Mouse (Mus musculus) spleen, postnatal 4 days (tissue): Measurements from ENCODE around the gene Copz2.
"Not testable (repeated sequence)": the region's sequence is repeated elsewhere in the genome, so short reads cannot be mapped to it uniquely, and the experiment has no call there.

Experiments
- DNase-seq, 2 experiments: peaks; one replicate each; pipeline ENCODE4 v3.0.0; 2022; ENCODE audit warnings: low spot score in 2 of 2

Copz2 gene

DNA sequence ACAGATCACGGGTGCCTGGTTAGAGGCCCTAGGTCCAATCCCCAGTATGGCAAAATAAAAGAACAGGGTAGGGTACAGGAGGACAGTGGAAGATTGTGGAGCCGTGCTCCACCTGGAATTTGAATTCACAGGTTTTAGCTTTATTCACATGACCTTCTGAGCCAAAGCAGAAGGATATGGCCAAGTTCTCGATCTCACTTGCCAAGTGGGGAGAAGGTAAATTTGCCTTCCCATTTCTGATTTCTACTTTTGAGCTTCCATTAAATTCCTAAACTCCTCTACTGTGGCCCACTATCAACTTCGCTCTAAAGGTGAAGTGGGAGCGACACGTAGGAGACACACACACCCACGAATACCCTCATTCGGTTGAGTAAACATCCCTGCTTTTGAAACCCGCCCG, 20.8 kb upstream of the Copz2 start:
- no peak for DNase-seq

DNA sequence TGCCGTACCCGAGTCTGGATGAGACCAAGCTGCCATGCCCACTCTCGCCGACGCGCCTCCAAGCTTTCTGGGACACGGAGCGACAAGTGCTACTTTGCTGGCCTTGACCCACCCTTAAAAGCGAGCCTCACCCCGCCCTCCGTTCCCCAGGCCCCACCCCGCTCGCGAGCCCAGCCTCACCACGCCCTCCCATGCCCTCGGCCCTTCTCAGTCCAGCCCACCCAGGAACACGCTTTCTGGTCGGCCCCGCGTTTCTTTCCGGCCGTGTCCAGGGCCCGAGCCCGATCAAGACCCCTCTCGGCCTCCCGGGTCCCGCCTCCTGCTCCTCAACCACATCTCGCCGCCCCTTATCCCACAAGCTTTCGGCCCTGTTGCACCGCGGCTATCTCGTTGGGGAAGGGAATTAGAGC, 20.3 kb upstream of the Copz2 start:
- peak; percentile 92 to 94 for DNase-seq

GRCm38 (mm10) chr11:96829813-96830538, 19.7 kb upstream of the Copz2 start, which contains the start of gene Nfe2l1:
Gene Nfe2l1 (minus strand): TSS chr11:96829968.
- DNase-seq, result peak; percentile 96 to 97

GRCm38 (mm10) chr11:96830539-96831216, 19.0 kb upstream of the Copz2 start:
- DNase-seq, result no peak

DNA sequence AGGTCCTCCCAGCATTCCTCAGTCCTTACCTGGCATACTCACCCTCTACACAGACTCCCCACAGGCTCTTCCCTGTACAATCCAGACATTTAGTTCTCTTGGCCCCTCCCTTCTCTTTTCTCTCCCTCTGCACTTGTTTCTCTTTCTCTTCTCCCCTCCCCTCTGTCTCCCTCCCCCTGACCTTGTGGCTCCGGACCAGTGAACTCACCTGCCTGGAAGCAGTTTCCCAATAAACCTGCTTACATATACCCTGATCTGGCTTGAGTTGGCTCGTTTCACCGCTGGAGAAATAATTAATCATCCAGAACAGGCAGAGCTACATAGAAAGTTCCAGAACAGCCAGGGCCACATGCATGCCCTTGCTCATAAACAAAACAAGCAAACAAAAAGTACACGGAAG, 18.2 kb upstream of the Copz2 start:
- DNase-seq, result no peak

GRCm38 (mm10) chr11:96832541-96832940, 17.1 kb upstream of the Copz2 start:
- no peak for DNase-seq

GRCm38 (mm10) chr11:96832973-96833372, 16.7 kb upstream of the Copz2 start:
- no peak for DNase-seq

DNA sequence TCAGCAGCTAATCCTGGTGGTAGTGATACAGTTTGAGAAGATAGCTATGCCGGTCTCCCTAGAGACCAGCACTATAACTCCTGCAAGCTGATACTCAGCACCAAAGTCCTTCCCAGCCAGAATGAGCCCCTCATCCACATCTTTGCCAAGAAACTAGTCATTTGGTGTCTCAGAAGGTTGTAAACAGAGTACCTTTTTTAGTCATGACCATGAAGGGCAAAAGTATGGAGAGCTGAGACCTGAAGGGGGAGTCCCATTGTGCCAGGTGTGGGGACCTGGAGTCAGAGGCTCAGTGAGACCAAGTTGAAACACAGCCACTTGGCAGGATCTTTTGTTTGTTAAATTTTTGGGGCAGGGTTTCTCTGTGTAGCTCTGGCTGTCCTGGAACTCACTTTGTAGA, 15.5 kb upstream of the Copz2 start:
- no peak for DNase-seq

DNA sequence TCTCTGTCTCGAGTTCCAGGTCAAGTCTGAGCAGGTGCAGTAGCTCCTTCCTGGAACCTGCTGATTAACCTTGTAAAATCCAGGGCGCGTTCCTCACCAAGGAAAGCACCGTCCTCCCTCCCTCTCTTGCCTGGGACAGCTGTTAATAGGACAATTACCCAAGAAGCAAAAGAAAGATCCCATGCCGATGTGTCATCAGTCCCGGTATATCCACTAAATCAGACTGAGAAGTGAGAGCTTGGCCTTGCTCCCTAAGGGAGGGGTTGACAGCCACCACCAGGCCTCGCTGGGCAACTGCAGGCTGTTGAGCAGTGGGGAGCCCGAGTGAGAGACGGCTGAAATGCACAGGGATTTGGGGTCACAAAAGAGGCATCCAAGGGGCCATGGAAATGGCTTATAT, 12.4 kb upstream of the Copz2 start:
- DNase-seq, result no peak

- no peak for DNase-seq
These were observed 11.3 kb upstream of the Copz2 start for GRCm38 (mm10) chr11:96838341-96838740.

DNA sequence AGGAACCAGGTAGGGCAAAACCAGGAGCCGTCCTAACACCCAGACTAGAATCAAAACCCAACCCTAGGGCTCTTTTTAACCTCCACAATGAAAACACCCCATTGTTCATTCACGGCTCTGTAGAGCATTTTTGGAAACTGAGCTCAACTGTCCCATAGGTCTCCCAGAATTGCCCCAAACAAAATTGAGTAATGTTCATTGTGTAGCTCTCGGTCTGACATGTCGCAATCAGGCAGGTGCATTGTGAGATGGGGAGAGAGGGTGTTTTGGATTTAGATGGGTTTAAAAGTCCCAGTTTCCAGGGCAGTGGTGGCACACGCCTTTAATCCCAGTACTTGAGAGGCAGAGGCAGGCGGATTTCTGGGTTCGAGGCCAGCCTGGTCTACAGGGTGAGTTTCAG, 10.2 kb upstream of the Copz2 start:
- no peak for DNase-seq

DNA sequence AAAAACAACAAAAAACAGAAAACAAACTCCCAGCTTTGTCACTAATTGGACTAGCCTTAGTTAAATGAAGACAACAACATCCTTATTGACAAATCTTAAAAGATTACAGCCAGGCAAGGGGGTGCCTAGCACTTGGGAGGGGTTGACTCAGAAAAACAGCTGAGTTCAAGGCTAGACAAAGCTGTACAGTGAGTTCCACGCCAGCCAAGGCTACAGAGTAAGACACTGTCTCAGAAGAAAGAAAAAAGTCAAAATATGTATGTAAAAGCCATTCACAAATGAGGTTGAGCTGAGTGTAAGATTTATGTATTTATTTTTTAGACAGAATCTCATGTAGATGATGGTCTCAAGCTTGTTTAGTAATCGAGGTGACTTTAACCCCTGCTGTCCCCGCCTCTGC, 9.8 kb upstream of the Copz2 start:
- DNase-seq, result no peak

DNA sequence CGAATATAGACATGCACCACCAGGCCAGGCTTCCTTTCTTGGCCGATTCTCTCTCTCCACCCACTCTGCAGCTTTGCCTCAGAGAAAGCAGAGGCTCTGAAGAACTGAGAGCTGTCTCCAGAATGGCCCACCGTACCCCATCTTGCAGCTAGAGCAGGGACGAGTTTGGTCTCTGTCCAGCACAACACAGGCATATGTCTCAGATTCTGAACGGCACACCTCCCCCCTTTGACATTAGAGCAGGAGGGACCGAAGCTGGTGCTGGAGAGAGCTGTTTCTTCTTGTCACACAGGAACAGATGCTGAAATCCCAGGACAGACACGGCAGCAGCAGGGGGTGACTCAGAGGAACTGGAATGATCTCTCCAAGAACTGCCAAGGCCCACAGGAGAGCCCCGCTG, 9.4 kb upstream of the Copz2 start:
- DNase-seq, result no peak

DNA sequence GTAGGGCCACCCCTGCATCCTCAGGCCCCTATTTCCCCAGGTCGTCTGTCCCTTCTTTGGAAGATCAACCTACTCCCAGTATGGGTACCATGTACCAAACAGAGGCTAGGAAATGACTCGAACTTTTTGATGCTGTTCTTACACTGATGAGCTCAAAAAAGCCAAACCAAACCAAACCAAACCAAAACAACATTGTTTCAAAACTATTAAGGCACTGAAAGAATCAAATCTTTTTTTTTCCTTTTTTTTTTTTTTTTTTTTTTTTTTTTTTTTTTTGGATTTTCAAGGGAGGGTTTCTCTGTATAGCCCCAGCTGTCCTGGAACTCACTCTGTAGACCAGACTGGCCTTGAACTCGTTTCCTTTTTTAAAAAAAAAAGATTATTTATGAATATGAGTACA, 6.0 kb upstream of the Copz2 start:
- no peak for DNase-seq

- DNase-seq, result no peak
These were observed 2.4 kb upstream of the Copz2 start for GRCm38 (mm10) chr11:96847240-96847639.

DNA sequence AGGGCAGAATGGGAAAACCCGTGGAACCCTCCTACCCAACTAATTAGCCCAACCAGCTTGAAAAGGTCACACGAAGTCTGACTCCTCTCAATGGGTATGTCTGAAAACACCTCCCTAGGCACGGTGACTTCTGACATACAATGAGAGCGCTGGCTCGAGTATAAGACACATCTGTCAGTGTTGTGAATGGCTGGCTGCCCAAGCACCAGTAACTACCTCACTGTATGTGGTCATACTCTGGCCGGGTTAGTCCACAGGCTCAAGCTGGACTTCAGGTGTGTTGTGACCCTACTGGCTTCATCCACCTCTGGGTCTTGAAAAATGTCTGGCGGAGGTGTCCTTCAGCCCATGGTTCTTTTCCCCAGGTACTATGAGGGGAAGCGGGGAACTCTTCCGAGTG, 976 bp upstream of the Copz2 start:
- no peak for DNase-seq

DNA sequence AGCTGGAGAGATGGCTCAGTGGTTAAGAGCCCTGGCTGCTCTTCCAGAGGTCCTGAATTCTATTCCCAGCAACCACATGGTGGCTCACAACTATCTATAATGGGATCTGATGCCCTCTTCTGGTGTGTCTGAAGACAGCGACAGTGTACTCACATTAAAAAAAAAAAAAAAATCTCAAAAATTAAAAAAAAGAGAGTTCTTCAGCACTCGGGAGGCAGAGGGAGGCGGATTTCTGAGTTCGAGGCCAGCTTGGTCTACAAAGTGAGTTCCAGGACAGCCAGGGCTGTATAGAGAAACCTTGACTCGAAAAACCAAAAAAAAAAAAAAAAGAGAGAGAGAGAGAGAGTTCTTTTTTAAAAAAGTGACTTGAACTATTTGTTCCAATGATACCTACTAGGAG, 525 bp upstream of the Copz2 start:
- not testable (repeated sequence) for DNase-seq

GRCm38 (mm10) chr11:96857446-96857845, 7.8 kb downstream of the Copz2 start:
- DNase-seq, result no peak

DNA sequence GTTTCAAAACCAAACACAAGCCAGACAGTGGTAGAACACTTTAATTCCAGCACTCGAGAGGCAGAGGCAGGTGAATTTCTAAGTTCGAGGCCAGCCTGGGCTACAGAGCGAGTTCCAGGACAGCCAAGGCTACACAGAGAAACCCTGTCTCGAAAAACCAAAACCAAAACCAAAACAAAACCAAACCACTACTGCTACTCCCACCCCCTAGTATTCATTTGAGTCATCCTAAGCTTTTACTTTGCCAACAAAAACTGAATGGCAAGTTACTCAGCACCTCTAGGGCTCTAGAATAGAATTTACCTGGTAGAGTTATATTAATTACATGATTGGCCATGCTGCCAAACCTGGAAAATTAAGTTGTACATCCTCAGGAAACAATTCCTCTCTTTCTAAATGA, 10.0 kb downstream of the Copz2 start:
- no peak for DNase-seq

GRCm38 (mm10) chr11:96860564-96860963, 10.9 kb downstream of the Copz2 start:
- DNase-seq, result peak; percentile 71 to 89

- no peak for DNase-seq
These were observed 11.8 kb downstream of the Copz2 start for GRCm38 (mm10) chr11:96861446-96861845.

DNA sequence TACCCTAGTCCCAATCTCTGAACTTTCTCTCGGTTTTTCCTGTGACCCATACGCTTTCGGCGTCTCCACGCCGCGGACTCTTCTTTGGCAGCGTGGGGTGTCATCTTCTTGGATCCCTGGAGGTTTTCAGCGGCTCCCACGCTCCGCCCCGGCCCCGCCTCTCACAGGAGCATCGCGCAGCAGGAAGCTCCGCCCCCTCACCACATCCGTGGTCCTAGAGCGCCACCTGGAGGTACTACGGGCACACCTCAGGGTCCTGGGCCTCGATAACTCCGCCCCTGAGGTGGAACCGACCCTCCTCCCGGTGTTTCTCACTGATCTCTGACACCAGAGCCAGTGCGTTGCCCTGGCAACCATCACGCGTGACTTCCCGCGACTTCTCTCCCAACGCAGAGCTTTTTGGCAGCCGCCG, 12.2 kb downstream of the Copz2 start:
- peak; percentile 93 to 99 for DNase-seq

DNA sequence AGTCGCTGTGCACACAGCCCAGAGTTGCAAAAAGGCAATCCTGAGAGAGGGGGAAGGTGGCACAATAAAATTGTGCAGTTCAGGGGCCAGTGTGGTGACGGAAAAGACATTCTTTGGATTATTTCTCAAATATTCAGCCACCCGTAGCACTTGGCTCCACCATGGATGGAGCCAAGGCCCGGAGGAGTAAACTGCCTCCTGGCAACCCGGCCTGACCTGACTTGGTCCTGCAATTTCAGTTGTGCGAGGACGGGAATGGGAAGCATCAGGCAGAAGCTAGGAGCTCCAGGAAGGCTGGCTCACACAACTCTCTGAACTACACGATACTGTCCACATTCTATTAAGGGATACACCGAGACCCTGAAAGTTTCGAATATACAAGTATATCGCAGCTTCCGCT, 12.9 kb downstream of the Copz2 start:
- no peak for DNase-seq
